Mouse (Mus musculus): ENCODE results near the gene Rinl.

Rinl gene

DNA sequence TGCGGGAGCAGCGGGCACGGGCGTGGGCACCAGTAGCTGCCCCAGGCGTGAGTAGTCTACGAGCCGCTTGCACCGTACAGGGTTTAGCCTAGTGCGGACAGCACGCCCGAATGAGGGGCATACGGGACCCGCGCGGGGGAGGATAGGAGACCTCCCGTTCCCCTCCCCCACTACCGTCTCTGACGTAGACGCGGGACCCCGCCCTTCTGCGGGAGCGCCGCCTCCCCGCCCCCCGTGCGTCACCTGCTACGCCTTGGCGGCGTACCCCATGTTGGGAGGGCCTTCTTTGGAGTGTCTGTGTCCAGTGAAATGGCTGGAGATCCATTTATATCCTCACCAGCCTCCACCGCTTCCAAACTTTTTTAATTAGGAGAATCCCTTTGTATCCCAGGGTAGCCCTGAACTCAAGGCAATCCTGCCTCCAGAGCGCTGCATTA lies 20.2 kb downstream of the Rinl start:
- peak; percentile 96 for DNase-seq (ENCODE audit: extremely low spot score)

- peak; percentile 83 for DNase-seq (ENCODE audit: extremely low spot score)
Observed at GRCm38 (mm10) chr7:28809401-28810089, 20.8 kb downstream of the Rinl start.

DNA sequence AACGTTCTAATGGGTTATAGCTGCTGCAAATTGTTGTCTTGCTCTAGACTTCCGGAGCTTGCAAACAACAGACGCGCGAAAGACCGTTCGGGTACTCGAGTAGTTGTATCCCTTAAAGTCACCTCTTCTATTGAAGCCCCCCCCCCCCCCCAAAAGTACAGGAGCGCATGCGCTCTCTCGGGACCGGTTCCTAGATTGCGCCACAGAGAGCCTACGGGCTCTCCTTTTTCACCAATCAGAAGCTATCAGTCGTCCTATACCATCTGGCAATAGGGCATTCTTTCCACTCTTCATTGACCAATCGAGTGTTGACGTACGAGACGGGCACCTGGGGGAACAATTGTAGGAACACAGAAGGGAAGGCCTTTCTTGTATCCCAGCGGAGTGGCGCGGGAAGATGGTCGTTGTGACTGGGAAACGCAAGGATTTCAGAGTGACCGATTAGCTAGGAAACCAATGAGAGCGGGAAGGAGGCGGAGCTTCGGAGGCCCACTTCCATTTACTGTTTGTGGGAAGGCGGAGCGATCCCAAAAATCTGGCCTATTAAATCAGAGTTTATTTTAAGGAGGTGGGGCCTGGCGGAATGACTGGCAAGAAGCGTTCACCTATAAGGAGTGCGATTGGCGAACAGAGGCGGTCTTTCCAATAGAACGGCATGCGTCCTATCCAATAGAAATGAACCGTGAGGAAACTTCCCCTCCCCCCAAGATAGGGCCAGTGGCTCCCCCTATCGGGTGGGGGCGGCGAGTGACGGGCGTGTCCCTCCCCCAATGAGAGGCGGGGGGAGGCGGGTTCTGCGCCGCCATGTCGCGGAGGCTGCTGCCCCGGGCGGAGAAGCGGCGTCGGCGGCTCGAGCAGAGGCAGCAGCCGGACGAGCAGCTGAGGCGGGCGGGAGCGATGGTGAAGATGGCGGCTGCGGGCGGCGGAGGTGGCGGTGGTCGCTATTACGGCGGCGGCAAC lies 21.6 kb downstream of the Rinl start:
- DNase-seq (ENCODE audit: extremely low spot score), result peak; percentile 99

- peak; percentile 93 for DNase-seq (ENCODE audit: extremely low spot score)
Observed at GRCm38 (mm10) chr7:28811228-28811627, 22.5 kb downstream of the Rinl start.

DNA sequence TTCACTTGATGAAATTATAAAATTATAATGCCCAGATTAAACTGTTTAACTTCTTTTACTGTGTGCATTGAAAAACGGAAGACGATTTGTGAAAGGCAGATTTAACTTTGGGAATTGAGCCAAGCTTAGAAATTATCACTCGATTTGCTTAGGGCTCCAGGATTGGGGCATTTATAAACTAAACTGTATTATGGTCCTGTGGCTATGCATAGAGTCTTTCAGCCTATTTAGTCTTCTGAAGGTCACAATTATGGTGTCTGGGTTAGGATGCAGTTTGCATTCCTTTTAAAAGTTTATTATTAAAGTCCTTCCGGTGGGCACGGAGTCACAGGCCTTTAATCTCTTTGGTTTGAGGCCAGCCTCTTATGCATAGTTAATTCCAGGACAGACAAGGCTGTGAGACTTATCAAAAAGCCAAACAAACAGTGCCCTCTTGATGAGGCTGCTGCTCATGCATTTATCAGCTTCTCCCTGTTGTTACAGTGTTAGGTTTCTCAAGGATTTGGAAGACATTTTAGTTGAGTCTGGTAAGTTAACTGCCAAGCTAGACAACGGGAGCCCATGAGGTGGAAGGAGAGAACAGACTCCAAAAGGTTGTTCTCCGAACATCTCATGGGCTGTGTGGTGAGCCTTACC lies 23.0 kb downstream of the Rinl start:
- no peak for DNase-seq (ENCODE audit: extremely low spot score)

DNA sequence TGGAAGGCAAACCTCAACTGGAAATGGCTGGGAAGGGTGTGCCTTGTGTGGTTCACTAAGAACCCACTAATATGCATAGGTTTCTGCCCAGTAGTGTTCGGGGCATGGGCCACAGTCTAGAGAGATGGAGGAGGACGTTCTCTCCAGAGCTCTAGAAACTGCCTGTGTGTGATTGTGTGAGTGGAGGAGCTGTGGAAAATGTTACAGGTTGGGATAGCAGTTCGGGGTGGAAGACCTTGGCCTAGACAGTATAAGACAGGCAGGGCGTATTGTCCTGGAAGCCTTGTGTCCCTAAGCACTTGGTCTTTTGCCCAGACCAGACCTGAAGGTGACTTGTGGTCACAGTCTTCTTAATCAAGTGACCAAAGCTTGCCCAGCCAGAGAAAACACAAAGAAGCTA lies 23.7 kb downstream of the Rinl start:
- DNase-seq (ENCODE audit: extremely low spot score), result no peak

DNA sequence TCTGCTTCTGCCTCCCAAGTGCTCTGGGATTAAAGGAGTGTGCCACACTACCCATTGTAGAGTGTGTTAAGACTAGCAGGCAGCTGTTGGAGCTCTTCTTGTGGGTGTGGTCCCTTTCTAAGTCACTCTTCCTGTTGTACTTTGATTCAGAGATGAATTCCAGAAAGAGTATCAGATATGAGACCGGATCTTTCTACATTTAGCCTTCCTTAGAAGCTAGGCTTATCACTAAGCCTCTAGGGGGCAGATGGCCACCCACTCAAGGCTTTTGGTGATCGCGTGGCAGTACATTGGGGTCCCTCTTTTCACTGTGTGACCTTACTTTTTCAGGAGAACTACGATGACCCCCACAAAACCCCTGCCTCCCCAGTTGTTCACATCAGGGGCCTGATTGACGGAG lies 24.2 kb downstream of the Rinl start:
- DNase-seq (ENCODE audit: extremely low spot score), result no peak

- DNase-seq (ENCODE audit: extremely low spot score), result no peak
Observed at GRCm38 (mm10) chr7:28814306-28815034, 25.7 kb downstream of the Rinl start.

DNA sequence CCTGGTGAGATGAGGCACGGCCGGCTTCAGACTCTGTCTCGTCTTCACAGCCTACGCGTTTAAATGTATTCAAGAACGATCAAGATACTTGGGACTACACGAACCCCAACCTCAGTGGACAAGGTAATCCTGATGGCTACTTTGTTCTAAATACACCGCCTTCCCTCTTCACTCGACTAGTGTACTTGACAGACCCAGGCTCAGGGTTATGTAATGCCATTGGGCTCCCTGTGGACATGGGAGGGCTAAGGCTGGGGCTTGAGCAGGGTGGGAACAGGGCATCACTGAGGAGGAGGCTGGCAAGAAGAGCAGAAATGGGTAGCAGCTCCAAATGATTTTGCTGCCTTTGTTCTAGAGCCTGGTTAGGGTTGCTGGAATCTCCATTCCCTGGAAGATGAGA lies 26.5 kb downstream of the Rinl start:
- DNase-seq (ENCODE audit: extremely low spot score), result no peak

GRCm38 (mm10) chr7:28816201-28816600 lies 27.4 kb downstream of the Rinl start:
- DNase-seq (ENCODE audit: extremely low spot score), result no peak

GRCm38 (mm10) chr7:28816920-28817319 lies 28.2 kb downstream of the Rinl start:
- DNase-seq (ENCODE audit: extremely low spot score), result no peak

GRCm38 (mm10) chr7:28817524-28817923 lies 28.8 kb downstream of the Rinl start:
- DNase-seq (ENCODE audit: extremely low spot score), result no peak

DNA sequence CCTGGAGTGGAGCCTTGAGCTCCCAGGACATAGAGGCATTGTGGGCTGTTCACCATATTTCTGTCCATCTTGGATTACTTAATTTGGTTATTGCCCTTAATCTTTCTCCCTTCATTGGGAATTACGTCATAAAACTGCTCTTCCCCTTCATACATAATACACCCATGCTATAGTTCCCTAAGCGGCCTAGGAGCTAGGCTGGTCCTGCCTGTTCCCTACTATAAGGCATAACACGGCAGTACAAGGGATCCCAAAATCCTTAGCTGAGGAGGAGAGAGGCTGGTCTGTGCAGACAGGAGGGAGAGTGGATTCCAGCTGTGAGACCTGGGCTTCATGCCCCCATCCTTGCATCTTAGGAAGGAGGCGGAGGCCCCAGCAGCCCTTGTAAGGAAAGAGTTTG lies 29.2 kb downstream of the Rinl start:
- DNase-seq (ENCODE audit: extremely low spot score), result no peak

DNA sequence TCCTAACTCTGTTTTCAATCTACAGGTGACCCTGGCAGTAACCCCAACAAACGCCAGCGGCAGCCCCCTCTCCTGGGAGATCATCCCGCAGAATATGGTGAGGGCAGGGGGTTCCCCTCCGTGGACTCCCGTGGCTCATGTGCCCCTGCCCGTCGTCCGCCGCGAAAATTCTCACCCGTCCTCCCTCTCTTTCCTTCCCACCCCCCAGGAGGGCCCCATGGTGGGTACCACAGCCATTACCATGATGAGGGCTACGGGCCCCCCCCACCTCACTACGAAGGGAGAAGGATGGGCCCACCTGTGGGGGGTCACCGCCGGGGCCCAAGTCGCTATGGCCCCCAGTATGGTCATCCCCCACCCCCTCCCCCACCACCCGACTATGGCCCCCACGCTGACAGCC lies 29.7 kb downstream of the Rinl start:
- no peak for DNase-seq (ENCODE audit: extremely low spot score)

GRCm38 (mm10) chr7:28818861-28819452 lies 30.2 kb downstream of the Rinl start:
- DNase-seq (ENCODE audit: extremely low spot score), result no peak

GRCm38 (mm10) chr7:28819571-28819970 lies 30.8 kb downstream of the Rinl start:
- no peak for DNase-seq (ENCODE audit: extremely low spot score)

DNA sequence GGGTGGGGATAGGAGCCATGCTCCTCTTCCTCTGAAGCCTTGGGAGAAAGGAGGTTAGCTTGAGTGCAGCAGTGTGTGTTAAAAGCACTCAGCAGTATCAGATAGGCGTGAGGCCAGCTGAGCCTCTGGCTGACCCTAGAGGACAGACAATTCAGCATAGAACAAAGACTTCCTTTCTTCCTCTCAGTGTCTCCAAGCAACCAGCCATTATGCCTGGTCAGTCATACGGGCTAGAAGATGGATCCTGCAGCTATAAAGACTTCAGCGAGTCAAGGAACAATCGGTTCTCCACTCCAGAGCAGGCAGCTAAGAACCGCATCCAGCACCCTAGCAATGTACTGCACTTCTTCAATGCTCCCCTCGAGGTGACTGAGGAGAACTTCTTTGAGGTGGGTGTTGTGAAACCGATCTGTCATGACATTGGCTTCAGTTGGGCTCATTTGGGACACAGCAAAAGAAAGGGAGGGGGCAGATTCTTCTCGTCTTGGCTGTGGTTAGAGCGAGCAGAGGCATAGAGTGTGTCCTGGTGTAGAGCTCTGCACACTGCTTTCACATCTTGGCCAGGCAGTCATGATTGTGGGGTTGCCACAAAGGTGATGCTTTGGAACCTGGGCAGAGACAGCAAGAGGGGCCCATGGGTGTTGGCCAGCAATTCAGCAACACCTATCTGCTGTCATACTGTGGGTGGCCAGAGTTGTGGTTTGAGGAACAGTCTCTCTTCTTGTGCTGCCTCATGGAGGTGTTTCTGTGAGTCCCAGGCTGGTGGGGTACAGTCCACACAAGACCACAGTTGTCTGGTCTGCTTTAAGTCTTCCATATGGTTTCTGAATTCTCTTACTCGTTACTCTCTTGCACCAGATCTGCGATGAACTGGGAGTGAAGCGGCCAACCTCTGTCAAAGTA lies 31.8 kb downstream of the Rinl start:
- DNase-seq (ENCODE audit: extremely low spot score), result peak; percentile 59

GRCm38 (mm10) chr7:28821261-28821831 lies 32.6 kb downstream of the Rinl start:
- no peak for DNase-seq (ENCODE audit: extremely low spot score)

GRCm38 (mm10) chr7:28822556-28822955 lies 33.8 kb downstream of the Rinl start:
- no peak for DNase-seq (ENCODE audit: extremely low spot score)
